Mouse (Mus musculus) B cell, adult 2 months (primary cell): ENCODE measurements at regions not wholly inside any gene's neighbourhood (a gene's known extent, or its start where the extent isn't known, plus 50 kb on each side); places are given as distances from the start of the nearest gene placed in this dataset.

Source experiments
- DNase-seq, 2 experiments: peaks; one replicate each; pipeline ENCODE4 v3.0.0; 2022

DNA sequence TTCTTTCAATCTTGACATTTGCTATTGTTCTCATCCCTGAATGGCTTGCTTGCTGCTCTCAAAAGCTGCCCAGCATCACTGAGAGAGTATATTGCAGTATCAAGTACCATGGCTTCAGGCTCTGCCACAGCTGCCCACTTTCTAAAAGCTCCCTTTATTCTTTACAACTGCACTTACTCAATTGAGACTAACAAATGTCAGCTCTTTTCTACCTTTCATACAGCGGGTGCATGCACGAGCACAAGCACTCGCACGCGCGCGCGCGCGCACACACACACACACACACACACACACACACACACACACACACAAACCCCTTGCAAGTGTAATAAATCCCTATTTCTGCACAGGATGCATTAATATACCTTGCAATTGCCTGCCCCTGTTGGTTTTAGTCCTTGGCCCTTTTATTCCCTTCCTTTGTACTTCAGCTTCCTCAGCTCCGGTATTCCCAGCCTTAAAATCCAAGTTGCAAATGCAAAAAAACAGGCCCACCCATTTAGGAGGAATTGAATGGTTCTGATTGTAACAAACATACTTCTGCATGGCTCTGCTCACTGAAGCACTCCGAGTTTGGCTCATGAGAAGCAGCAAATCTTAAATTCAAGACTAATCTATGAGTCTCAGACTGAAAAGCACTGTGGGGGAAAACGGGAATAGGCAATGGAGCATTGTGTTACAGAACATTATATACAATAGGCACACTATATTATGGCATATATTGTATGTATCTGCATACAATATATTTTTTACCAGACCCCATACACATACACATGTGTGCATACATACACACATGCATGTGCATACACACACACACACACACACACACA is 447.7 kb upstream of the Btbd3 start:
- DNase-seq: no peak

DNA sequence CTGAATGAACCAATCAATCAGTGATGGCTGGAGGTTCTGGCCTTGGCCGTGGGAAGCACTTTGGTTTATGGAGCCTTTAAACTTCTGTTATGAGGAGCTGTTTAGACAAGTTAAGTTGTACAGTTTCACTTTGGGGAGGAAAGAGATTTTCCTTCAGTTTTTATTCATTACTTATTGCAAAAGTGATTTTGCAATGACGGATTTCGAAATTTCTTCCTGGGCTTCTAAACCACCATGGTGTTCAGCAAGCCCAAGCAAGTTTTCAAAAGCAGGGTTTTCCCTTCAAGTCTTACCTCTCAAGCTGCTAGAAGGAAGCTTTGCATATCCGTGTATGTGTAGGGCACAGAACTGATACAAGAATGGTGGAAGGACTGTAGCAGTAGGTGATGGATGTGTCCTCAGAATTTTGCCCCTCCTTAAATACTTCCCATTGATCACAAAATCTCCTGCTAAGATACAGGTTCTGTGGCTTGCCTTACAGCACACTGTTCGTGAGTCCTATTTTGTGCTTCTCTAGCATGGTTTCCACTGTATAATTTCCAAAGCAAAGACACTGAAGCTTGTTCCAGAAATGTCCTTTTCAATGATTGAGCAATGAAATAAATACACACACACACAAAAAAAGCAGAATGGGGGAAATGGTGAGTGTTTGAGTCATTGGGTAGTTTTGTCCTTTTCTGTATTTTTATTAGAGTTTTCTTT is 448.6 kb upstream of the Btbd3 start:
- no peak for DNase-seq

DNA sequence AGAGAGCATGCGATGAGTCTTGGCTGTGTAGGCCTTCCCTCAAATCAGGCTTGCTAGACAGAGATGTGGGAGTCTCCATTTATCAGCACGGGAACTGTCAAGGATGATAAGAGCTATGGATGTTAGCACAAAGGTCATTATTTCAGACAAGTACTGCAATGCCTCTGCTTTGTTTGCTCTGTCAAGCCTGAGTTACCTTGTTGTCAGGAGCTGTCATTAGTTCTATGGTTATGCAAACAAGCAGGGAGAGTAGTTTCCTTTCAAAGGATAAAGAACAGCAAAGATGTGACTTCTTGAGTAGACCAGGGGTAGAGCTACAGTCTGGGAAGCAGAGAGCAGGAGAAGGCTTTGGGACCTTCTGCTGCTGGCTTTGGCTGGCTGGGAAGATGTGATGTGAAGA is 461.5 kb upstream of the Btbd3 start:
- DNase-seq: no peak

DNA sequence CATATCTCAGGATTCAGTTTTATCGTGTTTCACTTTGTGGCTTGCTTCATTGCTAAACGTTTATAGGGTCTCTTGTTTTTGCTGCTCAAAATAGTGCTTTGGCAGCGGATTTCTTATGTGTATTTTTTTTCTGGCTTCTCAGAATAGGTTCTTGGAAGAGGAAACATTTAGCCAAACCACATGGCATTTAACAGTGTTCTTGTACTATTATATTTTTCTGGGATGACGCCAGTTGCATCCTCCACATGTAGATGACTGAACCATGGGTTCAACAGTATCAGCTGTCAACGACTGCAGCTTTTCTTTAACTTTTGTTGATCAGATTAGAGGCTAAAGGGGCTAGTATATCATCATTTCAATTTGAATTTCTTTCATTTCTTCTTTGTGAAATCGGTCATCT is 472.3 kb upstream of the Btbd3 start:
- no peak for DNase-seq

DNA sequence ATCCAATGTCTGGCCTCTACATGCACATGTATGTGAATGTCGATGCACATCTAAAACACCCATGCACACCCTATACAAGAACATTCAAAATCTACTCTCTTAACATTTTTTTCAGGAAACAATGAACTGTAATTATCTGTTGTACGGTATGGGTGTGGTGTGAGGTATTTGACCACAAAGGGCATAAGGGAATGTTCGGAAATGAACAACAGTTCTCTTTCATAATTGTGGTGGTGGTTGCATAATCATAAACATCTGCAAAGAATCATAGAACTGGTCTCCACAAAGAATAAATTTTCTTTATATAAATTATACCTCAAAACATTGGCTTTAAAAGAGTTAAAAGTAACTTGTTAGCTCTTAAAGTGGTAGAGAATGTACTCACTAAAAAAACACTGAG is 478.9 kb upstream of the Btbd3 start:
- no peak for DNase-seq

DNA sequence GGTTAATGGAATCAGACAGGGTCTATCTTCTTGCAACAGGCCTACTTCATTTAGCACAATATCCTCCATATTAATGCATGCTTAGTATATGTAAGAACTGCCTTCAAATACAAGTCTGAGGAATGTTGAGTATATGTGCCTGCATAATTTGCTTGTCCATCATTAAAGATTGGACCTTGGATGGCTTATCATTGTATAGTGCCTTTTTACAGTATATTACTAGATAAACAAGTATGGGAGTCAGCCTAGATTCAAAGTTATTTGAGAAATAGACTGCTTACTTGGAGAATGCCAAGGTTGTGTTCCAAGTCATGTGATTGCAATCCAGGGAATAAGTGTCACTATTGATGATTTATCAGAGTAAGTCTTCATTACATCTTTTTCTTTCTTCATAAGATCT is 491.6 kb upstream of the Btbd3 start:
- DNase-seq: no peak

DNA sequence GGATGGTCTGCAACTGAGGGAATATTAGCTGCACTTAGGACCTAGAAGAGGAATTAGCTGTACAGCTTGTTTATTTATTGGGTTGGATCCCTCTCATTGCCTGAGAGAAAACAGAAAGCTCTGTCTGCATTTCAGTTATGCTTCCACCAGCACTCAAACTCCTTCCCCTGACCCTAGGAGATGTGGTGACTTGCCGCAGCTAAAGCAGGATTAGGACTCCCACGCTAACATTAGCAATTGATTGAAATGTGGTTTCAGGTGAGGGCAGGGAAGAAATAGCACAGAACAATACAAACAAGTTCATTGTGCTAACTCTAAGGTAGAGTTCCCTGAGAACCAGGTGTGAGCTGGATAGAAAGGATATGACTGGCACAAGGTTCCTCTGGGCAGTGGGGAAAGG is 496.9 kb upstream of the Btbd3 start:
- no peak for DNase-seq

DNA sequence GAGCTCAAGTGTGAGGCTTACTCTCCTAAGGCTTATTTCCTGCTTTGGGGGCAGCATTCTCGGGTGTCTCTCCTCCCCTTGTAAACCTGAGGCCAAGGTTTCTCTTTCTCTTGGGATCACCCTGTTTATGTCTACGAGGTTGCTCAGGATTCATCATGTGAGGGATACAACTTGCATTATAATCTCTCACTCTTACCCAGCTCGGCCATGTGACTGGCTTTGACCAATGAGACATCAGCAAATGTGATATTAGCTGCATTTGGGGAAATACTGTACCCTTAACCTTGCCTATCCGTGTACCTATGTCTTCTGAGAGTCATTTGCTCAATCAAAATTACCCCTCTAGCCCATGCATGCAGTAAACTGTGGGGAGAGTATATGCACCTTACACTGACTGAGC is 498.0 kb upstream of the Btbd3 start:
- DNase-seq: no peak

DNA sequence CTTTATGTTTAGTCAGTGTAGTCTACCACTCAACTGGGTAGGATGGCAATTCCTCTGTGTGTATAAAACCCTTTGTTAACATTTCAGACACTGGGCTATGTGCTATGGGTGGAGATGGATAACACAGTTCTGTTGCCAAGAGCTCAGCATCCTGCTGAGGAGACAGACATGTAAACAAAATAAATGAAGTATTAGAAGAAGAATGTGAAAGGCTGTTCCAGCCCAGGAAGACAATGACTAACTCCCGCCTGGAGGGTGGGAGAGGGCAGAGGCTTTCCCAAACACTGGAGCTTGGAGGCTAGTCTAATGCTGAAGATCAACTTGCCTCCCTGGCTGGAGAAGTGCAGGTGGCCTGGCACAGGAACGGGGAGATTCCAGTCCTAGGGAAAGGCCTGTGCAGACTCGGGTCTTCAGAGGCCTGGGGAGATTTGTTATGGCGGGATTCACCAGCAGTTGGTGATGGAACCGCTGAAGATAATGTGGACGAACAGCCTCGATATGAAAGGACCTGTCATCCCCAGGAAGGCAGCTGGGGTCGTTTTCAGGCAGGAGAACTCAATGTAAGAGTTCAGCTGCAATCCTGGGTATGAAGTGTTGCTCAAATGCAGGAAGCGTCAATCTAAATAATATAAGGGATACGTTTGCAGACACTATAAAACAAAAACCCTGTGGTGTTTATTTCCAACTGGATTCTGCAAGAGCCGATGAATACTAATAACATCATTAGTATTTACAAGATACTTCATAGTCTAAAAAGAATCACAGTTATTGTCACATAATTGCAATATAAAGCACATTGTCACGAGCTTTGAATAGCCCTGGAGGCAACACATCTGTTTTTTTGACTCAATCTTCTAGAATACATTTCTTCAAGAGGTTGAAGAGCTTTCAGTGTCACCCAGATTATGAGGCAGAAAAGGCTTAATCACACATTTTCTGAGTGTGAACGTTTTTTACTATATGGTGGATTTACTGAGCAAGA is 498.8 kb upstream of the Btbd3 start:
- DNase-seq: no peak

DNA sequence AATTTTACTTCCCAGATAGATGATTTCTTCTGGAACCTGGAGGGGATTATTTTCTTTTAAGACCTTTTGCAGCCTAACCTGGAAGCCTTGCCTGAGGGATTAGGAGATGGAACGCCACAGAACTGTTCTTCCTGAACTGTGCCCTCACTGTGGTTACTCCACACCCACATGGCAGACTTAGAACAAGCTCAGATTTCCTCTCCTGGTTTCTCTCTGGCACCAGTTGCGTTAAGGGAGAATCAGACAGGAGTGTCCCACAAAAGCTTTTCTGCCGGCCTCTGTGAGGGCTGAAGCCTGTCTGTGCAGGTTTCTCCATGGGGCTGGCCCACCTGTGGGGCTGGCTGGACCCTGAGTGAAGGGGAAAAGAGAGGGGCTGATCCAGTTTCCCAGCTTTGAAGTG is 500.1 kb upstream of the Btbd3 start:
- DNase-seq: no peak

DNA sequence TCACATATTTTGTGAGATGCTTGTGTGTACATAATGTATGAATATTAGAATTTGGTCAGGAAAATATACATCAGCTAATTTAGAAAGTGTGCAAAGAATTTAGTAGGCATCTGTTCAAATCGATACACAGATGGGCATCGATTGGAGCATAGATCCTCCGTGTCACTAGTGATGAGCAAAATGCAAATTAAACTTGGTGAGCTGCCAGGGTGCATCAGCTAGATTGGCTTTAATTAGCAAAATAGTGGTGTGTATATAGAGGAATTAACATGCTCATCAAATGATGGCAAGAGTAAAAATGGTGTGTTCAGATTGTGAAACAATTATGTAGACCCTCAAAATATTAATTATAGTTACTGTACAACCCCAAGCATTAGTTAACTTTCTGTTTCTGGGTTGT is 501.9 kb upstream of the Btbd3 start:
- no peak for DNase-seq

DNA sequence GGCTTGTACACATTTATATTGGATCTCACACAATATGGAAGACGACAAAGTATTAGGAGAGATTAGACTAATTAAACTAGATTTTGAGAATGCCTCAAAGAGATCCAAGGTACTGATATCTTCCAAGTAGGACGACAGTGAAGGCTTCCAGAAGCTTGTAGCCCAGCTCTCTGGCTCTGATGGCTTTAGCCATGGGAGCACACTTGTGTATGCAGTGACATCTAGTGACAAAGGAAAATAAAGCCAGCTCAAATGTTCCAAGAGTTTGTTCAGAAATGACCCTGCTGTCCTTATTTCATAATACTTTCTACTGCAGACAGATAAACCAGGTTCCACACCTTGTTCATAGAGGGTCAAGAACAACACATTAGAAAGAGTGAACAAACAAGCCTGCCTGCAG is 524.0 kb upstream of the Btbd3 start:
- DNase-seq: no peak

DNA sequence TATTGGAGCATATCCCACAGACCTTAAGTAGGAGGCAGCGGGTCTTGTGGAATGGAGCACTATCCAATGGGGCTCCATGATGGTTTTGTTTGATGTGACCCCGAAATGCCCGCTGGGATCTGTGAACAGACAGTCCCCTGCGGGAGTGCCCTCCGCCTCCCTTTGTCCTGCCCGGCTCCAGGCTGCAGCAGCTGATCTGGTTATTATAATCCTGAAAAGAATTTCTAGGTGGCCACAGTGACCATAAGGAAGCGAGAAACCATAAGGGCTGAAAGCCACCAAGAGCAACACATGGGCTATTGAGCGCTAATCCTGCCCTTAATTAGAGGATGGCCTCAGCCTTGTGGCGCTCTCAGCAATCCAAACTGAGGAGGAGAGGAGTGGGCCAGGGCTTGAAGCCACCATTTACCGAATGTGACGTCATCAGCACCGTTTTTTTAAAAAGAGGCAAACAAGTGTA is 525.9 kb upstream of the Btbd3 start:
- DNase-seq: no peak

DNA sequence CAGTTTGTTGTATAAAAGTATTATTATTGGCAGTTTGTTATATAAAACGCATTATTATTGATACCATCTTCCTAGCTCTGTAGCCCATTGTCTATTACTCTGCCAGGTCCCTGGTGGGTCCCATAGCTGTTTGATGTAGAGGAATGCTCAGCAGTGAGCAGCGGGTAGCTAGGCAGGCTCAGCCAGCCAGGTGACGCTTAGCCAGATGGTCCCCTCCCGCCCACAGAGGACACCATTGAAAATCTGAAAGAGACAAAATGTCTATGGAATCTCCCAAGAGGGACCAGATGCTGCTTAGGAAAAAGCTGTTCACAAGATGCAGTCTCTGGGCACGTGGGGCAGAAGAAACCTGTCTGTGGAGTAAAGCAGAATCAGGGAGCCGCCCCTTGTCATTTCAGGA is 526.5 kb upstream of the Btbd3 start:
- DNase-seq: no peak

DNA sequence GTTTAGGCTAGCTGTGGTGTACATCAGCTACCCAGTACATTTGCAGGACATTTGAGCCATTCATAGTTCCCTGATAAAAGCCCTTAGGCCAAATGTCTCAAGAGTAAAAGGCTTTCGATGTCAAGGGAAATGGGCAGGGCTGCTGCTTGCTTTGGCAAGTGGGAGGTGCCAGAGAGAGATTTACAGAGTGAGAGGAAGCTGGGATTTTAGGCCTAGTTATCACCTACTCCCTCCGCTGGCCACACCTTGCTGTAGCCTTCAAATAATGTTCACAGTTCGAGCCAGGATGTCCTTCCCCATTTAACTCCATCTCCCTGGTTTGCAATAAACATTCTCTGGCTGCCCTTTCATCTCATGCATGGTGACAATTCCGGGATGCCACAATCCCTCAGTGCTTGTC is 527.2 kb upstream of the Btbd3 start:
- no peak for DNase-seq

DNA sequence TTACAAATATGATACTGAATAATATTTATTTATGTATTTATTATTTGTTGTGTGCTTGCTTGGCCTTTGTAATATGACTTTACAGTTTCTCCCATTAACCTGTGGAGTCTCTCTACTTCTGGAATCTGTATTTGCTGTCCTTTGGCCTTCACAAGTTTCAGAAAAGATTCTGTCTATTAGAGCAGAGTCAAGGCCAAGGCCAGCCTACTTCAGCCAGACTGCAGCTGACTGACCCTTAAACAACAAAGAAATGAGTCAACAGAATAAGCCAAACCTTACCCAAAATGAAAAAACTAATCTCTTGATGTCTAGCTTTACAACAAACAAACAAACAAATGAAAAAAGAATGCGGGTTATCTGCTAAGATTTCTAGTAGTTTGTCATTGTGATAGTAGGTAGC is 532.7 kb upstream of the Btbd3 start:
- DNase-seq: no peak

DNA sequence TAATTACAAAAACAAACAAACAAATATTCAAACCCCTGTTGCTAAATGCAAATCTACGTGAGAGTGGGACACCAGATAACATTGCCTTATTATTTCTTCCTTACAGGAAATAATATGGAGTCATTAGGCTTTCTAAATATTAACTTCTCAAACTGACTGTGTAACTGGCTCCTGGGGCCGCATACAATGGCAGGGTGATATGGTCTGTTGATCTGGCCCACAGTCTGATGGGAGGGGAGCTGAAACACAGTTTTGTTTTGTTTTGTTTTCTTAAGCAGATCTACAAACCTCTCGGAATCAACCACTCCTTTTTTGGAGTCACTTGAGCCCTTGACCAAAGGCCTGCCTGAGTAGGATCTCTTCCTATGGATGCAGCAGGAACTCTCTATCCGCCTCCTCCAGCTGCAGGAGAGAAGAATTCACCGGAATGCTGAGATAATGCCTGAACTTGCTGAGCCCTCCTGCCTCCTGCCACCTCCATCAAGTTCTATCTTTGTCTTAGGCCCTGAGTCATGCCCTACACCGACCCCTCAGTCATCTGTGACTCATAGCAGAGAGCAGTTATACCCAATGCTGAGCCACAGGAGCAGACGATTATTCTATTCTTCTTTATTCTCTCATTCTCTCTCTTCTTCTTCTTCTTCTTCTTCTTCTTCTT is 534.5 kb upstream of the Btbd3 start:
- DNase-seq: no peak

DNA sequence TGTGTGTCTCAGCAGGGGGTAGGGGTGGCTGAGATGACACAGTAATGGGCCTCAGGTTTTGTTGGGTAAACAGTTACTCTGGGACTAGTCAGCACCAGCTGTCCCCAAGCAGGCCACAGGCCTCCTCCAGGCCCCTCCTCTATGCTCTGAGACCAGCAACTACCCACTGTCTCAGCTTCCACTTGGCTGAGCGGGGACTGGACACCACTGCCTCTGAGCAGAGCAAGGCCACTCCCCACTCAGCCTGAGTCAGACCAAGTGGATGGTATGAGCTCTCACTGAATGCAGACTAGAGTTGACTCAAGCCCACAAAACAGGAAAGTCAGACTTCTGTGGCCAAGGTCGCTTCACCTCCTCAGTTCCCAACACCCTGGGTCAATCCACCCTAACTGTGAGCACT is 540.5 kb upstream of the Btbd3 start:
- DNase-seq: no peak

DNA sequence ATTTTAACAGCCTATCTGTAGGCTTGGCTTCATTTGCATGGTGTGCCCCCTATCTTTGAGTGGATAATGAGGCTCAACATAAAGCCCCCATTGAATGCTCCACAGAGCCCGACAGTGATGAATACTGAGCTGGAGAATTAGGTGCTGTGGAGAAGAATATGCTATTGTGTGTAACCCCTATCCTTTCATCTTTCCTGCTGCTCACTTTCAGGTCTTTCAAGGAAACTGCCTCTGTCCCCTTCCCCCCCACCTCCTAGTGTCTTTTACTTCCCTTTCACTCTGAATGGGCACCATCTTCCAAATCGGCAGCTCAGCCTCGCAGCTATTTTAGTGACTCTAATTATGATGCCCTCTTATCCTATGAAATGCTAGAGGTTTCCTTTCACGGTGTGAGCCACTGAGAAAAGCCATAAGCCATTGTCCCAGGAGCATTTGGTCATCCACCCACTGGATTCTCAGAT is 549.8 kb upstream of the Btbd3 start:
- no peak for DNase-seq

DNA sequence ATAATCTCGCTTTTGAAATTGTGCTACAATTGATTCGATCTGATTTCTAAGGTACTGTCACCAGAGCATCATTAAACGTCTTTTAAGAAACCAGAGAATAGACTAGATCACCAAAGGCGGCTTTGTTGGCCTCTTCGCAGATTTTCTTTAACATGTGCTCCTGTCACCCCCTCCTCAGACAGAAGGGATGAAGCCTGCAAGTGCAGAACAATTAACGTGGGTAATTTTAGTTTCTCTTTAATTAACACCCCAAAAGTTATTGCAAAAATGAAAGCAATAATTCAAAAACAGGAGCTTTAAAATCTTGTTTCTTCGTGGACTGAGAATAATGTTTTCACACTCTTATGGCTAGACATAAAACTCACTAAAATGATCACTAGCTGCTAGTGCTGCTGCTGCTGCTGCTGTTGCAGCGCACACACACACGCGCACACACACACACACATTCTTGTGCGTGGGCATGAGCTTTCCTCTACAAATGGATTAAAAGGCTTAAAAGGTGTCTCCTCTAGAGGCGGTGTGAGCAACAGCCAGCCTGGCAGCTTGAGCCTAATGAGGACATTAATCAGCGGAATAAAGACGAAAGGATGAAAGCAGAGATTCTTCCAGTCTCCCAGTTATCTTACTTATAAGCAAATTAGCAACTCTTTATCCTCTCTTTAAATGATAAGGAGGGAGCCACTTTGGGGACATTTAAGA is 550.5 kb upstream of the Btbd3 start:
- no peak for DNase-seq

DNA sequence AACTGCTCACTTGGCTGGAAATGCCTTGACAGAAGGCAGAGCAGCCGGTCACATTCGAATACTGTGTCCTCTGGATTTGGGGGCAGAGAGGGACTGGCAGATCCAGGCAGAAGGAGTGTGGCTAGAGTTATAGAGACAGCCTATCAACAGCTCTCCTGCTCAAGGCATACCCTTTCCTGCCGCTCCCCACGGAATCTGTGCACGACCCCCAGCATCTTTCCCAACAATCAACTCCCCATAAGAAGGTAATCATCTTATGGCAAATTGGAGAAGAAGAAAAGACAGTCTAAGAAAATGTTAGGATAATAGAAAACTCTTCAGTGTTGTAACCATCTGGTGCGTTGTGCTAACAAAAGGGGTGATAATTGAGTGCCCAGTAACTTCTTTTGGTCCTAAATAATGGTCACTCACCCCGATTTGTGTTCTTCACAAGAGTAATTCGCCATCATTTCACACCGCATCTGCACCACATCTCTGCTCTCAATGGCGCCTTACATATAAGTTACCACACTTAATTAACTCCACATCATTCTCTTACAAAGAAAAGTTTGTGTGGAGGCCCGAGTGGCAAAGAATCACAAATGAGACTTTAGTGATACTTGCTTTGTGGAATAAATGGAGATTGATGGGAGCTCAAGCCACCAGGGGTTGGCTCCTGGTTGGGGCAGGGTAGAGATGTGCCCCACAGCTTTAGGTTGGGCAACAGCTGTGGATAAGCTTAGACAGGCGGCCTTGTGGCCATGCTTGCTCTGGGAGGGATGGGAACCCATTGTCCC is 551.2 kb upstream of the Btbd3 start:
- DNase-seq: no peak
